Mouse (Mus musculus): ENCODE data around the gene Pla2g2c.

Pla2g2c gene

GRCm38 (mm10) chr4:138724354-138725126, at the start of gene Pla2g2c:
TSS of gene Pla2g2c (plus strand) at chr4:138724792.
- DNase-seq: no peak

GRCm38 (mm10) chr4:138676480-138676879, 48.1 kb upstream of the Pla2g2c start:
- peak; percentile 56 for DNase-seq

GRCm38 (mm10) chr4:138677579-138677978, 47.0 kb upstream of the Pla2g2c start:
- DNase-seq: peak; percentile 12

- no peak for DNase-seq
Observed at GRCm38 (mm10) chr4:138680124-138680523, 44.5 kb upstream of the Pla2g2c start.

GRCm38 (mm10) chr4:138682760-138683159, 41.8 kb upstream of the Pla2g2c start:
- DNase-seq: no peak

- DNase-seq: no peak
Observed at GRCm38 (mm10) chr4:138685813-138686212, 38.8 kb upstream of the Pla2g2c start.

- DNase-seq: no peak
Observed at GRCm38 (mm10) chr4:138689094-138689512, 35.5 kb upstream of the Pla2g2c start.

- DNase-seq: no peak
Observed at GRCm38 (mm10) chr4:138690561-138690960, 34.0 kb upstream of the Pla2g2c start.

GRCm38 (mm10) chr4:138691443-138692181, 33.0 kb upstream of the Pla2g2c start:
- DNase-seq: no peak

GRCm38 (mm10) chr4:138693043-138693692, 31.4 kb upstream of the Pla2g2c start:
- no peak for DNase-seq

- peak; percentile 62 for DNase-seq
Observed at GRCm38 (mm10) chr4:138696720-138697119, 27.9 kb upstream of the Pla2g2c start.

- no peak for DNase-seq
Observed at GRCm38 (mm10) chr4:138697166-138697860, 27.3 kb upstream of the Pla2g2c start.

GRCm38 (mm10) chr4:138698296-138698695, 26.3 kb upstream of the Pla2g2c start:
- DNase-seq: no peak

- DNase-seq: peak; percentile 82
Observed at GRCm38 (mm10) chr4:138700184-138700982, 24.2 kb upstream of the Pla2g2c start.

- DNase-seq: no peak
Observed at GRCm38 (mm10) chr4:138701111-138701510, 23.5 kb upstream of the Pla2g2c start.

- no peak for DNase-seq
Observed at GRCm38 (mm10) chr4:138702031-138702430, 22.6 kb upstream of the Pla2g2c start.

- DNase-seq: no peak
Observed at GRCm38 (mm10) chr4:138702528-138702927, 22.1 kb upstream of the Pla2g2c start.

GRCm38 (mm10) chr4:138703591-138703990, 21.0 kb upstream of the Pla2g2c start:
- no peak for DNase-seq

GRCm38 (mm10) chr4:138704169-138704568, 20.4 kb upstream of the Pla2g2c start:
- DNase-seq: no peak

GRCm38 (mm10) chr4:138706620-138707019, 18.0 kb upstream of the Pla2g2c start:
- no peak for DNase-seq

GRCm38 (mm10) chr4:138708636-138709035, 16.0 kb upstream of the Pla2g2c start:
- DNase-seq: peak; percentile 80

GRCm38 (mm10) chr4:138709246-138709645, 15.3 kb upstream of the Pla2g2c start:
- DNase-seq: no peak
